Mouse (Mus musculus): ENCODE measurements at regions not wholly inside any gene's neighbourhood (a gene's known extent, or its start where the extent isn't known, plus 50 kb on each side); places are given as distances from the start of the nearest gene placed in this dataset.
"Not testable (repeated sequence)": the region's sequence is repeated elsewhere in the genome, so short reads cannot be mapped to it uniquely, and the experiment has no call there.

DNA sequence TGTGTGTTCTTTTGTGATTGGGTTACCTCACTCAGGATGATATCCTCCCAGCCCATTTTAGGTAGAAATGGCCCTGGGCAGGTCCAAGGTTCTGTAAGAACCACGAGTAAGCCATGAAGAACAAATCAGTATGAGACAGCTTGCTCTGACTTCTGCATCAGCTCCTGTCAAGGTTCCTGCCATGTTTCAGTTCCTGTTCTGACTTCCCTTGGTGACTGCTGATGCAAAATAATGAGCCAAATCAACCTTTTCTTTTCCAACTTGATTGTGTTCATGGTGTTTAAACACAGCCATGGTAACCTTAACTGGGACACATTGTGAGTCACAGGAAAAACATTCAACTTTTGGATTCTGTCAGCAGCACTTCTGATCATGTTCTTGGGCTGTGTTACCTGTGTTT lies 667.4 kb upstream of the Igfbp7 start:
- DNase-seq, result no peak

DNA sequence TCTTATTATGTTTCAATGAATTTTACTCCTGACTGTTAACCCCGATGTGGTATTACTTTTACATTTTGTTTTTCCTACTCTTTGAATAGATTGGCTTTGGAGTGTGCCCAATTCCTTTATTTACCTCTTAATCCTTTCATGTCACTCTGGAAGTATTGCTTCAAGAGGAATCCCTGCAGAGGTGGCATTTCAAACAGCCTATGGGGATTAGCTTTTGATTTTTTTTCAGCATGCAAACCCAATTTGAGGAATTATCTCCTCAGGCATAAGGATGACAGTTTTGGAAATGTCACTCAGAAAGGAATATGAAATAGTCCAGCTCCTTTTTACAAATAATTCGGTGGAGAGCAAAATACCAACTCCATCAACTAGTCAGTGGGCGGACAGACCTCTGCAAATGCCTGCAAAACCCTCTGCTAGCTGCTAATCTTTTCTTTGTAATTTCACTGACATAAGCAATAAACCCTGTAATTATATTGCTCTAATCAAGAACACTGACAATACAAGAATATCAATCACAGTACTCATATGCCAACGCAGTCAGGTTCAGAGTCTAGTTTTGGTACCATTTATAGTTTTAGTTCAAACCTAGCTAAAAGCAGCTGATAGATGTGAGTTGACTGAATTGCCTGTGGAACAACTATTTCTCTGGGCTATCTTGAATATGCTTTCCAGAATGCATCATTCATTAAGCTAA lies 624.9 kb upstream of the Igfbp7 start:
- no peak for DNase-seq

DNA sequence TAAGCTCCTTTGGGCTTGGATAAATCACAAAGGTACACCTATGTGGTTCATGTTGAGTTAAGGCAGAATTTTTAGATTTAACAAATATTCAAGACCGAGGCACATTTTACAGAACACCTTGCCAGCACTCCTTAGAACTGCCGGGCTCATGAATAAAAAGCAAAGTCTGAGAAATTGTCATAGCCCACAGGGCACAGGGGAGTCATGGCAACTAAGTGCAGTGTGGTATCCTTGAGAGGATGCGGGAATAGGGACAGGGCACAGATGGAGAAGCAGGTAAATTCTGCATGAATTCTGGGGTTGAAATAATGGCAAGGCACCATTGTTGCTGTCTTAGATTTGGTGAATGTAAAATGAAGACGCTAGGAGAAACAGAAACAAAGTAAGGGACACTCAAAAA lies 609.7 kb upstream of the Igfbp7 start:
- DNase-seq, result no peak

DNA sequence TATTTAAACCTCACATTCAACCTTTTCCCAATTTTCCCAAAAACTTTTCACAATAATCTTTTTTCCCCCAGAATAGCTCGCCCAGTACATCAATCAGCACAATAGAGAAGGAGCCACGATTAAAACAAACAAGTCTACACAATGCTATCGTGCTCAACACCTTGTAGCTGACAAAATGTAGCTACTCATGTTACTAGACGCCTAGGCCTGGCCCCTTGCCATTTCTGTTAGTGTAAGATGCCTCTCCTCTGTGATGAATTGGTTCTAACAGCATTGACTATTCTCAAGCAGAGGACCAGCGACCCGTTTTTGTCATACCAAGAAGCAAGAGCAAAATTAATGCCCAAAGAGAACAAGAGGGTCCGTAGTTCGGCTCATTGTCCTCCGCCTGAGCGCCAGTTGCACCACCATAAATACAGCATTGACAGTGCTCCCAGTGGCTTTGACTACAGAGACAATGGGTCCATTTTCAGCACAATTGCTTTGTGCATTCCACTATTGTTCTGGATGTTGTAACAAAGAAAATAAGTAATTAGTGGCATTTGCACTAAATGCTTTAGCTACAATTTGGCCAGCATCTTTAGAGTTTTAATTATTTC lies 578.7 kb upstream of the Igfbp7 start:
- no peak for DNase-seq

DNA sequence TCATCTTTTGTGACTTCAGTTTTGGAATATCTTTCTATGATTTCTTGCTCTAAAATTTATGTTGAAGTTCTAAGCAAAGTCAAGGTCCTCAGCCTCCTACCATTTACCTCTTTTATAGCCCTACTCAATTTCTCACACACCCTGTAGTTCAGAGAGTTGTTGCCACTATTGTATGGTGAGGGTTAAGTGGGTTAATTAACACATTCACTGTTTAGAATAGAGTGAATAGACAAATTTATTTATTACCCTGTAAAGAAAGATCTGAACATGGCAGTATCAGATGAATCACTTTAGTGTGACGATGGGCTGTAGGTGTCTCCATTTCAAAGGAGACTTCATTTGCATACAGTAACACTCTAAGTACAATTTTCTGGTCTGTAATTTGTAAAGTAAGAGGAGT lies 577.4 kb upstream of the Igfbp7 start:
- DNase-seq, result no peak

DNA sequence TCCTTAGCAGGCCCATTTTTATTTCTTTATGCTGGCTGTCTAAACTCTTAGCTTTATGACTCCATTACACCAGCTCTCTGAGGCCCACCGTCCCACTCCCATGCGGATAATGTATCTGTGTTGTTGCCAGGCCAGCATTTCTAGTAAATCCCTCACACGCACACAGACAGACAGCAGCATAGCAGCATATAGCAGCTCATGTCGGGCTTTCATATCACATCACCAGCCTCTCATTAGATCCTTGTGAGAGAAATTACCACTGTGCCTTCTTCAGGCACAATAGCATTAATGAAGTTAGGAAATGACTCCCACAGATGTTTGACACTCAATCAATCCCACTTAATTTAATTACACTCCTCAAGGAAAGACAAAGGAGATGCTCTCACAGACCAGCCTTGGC lies 532.2 kb upstream of the Igfbp7 start:
- DNase-seq, result not testable (repeated sequence)

DNA sequence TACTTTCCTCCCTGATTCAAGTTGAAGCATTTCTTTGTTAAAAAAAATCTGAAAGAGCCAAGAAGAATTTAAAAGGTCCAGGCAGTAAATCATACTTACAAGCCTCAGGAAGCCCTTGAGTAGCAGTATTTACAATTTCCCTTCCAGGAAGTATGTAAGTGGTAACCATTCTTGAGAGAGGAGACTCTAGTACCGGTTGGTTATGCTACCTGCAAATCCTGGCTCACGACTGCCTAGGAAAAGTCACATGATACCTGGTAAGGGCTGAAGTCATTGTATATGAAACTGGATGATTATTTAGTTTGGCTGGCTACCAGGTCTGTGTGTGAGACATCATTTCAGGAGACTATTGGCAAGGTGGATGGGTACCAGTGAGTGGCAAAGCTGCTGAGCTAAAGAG lies 524.0 kb upstream of the Igfbp7 start:
- DNase-seq, result no peak

DNA sequence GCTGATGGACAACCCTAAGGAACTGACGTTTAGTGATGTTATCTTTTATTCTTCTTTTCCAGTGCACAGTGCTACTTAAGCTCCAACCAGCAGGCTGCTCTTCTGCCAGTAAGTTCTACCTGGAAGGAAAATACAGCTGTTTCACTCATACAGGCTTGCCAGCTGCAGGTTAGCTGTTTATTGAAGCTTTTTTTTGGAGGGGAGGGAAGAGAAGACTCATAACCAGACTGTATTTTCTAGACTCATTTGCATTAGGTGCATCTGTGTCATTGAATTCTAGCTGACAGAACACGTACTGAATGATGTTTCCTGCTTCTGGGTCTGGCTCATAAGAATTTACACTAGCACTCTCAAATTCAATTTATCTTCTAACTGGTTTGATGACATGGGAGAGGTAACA lies 513.3 kb upstream of the Igfbp7 start:
- no peak for DNase-seq

DNA sequence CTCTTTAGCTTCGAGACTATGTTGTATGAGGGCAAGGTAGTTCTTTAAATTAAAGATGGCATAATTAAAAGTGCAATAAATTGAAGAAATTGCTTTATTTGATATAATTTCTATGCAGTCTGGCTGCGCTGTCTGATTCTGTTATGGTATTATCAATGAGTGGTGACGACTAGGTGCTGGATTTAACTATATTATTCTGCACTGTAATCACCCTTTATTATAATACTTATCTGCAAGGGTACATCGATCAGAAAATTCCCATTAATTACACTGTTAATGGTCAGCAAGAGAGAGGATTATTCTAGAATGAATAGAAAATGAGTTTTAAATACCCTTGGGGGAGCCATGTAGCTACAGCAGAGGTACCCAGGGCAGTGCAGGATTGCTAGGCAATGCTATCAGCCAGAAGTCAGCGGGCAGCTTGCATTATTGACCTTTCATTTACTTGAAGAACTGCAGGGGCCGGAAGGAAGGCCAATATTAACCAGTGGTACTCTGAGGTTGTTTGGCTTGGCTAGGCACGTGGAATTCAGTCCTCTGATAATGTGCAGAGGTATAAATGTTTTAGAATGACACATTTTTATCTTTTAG lies 509.3 kb upstream of the Igfbp7 start:
- DNase-seq, result no peak

DNA sequence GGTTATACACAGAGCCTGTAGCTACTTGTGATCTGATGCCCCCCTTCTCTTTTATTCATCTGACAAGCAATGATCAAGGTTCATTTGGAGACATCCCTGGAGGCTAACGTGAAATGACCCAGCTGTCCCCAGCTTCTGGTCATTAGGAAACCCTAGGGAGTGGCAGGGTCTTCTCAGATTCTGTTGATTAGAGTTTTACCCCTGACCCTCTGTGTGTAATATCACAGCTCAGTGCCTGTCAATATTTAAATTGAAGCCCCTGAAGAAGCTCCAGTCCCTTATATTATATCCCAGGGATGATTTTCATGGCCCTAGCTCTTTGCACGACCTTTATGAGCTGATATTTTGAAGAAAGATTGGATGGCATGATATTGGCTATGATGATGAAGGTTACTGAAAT lies 508.5 kb upstream of the Igfbp7 start:
- no peak for DNase-seq

DNA sequence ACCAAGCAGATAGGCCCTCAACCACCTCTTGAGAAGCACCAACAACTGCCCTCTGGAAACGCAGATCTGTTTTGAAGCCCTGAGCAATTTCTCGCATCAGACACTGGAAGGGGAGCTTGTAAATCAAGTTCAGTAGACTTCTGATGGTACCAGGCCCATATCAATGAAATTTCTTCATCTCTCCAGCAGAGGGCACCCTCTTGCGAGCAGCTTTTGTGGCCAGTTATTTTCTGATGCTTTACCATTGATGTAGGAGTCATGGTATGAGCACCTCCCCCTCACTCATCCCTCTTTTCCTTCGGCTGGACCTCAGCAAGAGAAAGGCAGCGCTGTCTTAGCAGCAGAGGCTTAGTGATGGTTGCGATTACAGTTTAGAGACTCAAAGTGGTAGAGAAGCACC lies 501.4 kb upstream of the Igfbp7 start:
- DNase-seq, result no peak

DNA sequence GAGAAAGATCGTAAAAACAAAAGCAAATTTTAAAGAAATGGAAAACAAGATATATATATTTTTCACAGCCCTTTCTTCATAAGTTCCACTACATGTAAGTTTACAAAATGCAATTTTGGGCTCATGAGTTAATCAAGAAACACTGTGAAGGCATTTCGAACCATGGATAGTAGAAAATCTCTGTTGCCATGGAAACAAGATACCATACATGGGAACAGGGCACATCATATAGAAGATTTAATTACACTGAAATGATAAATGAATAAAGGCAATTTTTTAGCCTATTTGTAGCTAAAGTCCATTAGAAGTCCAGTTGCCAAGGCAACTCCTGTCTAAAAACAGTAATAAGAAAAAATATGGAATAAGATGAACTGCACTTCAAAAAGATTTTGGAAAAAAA lies 484.2 kb upstream of the Igfbp7 start:
- DNase-seq, result not testable (repeated sequence)

DNA sequence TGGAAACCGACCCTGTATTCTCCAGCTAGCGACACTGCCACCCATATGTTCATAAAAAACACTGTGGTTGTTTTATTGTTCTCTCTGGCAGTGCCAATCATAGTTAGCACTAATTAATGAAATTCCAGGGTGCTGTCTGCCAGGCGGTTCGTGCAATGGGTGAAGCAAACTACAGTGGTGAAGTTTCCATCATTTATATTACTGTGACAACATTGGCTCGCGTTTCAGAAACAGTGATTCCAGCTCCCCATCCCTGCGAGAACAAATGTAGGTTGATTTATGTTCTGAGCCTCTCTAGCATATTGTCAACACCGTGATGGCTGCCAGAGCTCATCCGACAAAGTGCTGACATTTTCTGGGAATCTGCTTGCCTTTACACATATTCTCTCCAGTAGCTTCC lies 480.7 kb upstream of the Igfbp7 start:
- no peak for DNase-seq

DNA sequence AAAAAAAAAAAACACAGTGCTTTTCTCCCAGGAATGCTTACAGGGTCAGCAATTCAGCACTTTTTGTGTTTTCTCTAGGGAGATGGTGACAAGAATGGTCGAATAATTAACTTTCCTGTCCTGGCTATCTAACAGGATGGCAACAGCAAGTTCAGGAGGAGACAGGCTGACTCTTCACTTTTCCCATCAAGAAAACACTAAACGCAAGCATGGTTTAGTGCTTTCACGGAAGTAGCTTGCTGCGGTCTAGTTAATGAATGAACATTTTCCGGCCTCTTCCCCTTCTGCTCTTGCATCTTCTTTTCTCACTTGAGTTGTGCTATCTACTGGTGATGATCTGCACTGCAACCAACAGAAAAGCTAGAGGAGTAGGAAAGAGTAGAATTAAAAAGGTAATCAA lies 463.6 kb upstream of the Igfbp7 start:
- DNase-seq, result no peak

DNA sequence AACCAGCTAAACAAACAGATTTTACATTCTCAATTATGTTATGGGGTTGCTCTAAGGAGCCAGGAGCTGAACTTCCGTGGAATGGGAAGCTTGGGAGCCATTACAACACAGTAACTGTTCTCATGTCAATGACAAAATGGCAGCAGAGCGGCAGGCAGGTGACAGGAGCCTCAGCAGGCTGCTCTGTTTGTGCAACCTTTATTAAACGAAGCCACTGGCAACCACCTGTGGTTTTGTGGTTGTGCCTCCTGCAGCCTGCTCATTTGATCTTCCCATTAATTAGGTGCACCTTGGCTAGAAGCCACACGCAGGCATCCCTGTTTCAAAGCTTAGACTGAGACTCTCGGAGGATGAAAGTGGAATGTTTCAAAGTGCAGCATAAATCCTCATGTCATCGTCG lies 457.5 kb upstream of the Igfbp7 start:
- no peak for DNase-seq

DNA sequence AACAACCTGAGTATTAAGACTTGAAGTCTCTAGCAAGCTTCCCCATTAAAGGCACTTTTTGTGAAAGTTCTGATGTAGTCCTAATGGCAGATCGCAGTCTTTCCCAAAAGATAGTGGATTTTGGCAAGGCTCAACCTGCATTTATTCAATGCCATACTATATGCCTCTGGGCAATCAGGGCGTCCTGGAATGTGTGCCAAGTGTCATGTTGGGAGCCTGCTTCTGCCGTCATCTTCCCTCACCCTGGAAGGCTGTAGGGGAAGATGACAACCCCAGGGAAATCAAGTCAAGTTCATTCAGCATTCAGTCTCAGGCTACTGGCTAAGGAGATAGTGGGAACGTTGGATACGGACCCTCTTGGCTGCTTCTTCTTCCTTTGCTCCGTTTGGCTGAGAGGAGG lies 447.4 kb upstream of the Igfbp7 start:
- DNase-seq, result no peak

DNA sequence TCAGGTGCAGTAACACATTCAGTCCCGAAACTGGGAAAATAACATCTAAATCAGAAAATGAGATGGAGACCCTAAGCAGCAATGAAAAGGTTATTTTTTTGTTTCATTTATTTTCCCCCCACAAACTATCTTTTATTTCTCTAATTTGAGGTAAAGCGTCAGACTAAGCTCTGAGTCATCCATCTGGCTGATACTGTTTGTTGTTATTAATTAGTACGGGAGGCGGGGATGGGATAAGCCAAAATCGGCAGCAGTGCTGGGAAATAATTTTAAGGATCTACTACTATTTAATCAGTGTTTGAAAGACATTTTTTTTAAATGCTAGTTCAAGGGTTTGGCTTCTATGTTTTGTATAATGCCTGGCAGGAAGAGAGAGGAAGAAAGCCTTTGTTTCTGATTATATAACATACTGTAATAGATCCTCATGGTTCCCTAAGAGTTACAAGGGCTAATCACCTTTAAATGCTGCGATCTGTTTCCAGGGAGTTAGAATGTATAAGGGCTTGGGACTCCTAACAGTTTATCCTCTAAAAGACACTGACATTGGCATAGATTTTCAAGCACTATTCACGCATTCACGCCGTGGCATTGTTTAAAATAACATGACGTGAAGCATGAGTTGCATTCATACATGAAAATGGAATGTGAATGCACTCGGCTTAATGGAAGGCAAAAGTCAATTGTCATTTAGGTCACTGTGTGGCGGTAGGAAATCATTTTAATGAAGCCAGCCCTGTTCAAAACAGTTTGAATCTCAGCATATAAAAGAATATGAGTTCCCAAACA lies 446.4 kb upstream of the Igfbp7 start:
- no peak for DNase-seq

DNA sequence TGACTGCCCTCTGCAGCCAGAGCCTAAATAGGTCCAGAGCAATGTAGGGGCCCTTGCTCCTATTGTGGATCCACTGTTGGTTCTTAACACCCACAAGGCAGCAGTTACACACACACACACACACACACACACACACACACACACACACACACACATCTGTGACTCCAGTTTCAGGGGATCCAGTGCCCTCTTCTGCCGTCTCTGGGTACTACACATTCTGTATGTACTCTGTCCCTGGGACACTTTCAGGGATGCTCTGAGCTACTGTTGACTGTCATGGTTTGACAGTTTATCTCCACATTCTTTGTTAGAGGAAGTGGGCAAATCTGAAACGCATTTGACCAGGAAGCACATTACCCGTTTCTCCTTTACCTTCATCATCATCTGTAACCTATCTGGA lies 443.8 kb upstream of the Igfbp7 start:
- no peak for DNase-seq

DNA sequence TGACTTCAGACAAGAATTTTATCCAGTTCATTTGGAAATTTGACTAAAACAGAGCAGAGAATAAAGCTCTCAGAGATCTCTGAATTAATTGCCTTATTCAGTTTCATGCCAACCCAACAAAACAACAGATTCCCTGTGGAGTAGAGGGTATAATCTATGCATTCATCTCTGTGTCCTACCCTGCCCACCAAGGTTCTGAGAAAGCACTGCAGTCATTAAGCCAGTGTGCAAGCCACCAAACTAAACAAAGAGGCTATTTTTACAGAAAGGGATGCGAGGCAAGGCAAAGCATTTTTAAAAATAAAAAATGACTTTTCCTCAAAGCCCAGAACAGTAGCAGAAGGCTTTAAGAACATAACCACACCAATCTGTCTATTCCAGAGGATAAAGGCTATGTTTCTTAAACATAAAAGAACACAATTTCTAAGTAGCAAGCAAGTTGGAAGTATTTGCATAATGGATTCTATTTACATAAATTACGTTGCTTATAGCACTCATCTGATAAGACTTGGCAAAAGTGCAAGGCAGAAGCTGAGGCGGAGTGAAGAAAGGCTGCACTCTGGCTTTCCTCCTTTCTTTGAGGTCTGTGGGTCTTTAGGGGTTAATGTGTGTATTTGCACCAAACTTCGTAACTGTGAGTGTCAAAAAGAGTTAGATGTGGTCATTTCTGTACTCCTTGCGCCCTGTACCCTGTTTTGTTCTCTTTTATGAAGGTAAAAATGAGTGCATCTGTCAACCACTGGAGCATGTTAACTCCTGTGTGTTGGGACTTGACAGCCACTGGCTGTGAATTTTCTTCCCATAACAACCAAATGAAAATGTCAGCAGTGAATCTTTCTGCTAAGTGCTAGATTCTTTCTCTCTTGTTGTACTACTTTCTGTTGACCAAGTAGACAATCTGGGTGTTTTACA lies 430.6 kb upstream of the Igfbp7 start:
- no peak for DNase-seq

DNA sequence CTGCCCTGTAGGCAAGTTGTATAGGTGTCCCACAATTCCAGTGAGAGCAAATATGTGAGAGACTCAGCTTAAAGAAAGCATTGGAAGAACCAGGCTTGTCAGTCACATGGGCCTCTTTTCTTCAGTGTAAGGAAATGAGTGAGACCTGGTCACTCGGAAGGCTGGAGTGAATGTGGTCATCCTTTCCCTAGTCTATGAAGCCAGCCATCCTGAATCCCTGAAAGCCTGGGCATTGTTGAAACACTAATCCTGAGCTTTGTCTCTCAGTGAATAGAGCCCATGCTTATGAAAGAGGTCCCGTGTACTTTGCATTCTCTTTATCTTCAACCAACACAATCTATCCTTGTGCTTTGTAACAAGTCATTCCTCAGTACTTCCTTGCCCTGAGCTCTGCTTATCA lies 420.1 kb upstream of the Igfbp7 start:
- no peak for DNase-seq

DNA sequence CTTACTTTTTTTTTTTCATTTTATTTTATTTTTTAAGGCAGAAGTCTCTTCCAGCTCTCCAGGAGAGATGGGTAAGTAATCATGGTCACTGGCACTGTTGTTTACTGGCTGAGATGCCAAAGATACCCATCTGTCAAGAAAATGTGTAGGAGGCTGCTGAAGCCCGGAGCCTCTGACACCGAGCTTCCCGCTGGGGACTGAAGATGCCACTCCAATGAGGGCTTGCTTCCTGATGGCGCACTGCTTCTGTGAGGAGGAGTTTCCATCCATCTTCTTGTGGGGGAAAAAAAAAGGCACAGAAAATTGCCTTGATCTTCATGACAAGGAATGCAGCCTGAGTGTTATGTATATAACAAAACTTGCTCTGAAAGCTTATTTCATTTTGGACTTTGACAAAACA lies 418.2 kb upstream of the Igfbp7 start:
- DNase-seq, result no peak

DNA sequence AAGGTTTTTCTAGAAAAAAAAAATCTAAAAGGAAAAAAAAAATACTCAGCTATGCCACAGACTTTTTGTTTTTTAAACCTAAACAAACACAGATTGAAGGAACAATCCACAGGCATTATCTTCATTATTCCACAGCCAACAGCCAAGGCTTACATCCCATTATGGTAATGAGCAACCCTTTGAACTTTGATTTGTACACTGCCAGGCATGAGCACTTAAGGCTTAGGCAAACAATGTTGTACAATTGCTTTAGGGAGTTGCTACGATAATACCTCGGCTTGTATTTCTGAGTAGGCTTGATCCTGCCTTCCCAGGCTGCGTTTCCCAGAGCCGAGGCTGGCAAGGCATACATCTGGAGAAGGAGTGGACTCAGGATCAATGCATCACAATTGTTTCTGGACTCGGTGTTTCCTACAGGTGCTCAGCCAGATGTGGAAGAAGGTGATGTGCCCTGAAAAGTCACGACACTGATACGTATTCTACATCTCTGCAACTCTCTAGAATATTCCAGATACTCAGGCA lies 409.0 kb upstream of the Igfbp7 start:
- no peak for DNase-seq
